Mouse (Mus musculus) left cerebral cortex, postnatal 25 days (tissue): Measurements from ENCODE around the gene Tent4b. TPM values are rescaled to one million over a fixed set of nuclear protein-coding genes. Genes with fewer than 3 reads are reported as not detected.
A peak's percentile ranks its signal among the peaks of the same experiment; 100 is the strongest.
"Not testable (repeated sequence)": the region's sequence is repeated elsewhere in the genome, so short reads cannot be mapped to it uniquely, and the experiment has no call there.

Experiments used
- DNase-seq, 2 experiments: peaks; one replicate each; pipeline ENCODE4 v3.0.0; 2022; ENCODE audit warnings: low spot score in 2 of 2, mixed read lengths in 1 of 2
- intact Hi-C: fragments of 180-260 bp; cut with DNase I; formaldehyde crosslinking; loops from one replicate; pipeline ENCODE4 v1.15.1; 2025
- total RNA-seq, 2 experiments: library from RNA; stranded (reverse); gene quantifications; 2 replicates each; pipeline ENCODE4 v1.2.3; 2021

Gene Tent4b
- total RNA-seq: 10 to 100 TPM; 37.6 to 37.9 TPM

- DNase-seq: peak; percentile 93
- intact Hi-C loops: no loop called here
These were observed at the start of gene Tent4b for GRCm38 (mm10) chr8:88198945-88199571. Gene Tent4b, plus strand, starts transcription at chr8:88199213.

- peak; percentile 26 to 79 for DNase-seq
- intact Hi-C loops: no loop called here
These were observed 48.1 kb upstream of the Tent4b start for GRCm38 (mm10) chr8:88150910-88151371.

- DNase-seq: peak in 1 of 2 experiments; percentile 64
- intact Hi-C loops: loop anchor here (10.0 kb wide), 1 partner anchor 84 kb away; no protein-coding TSS in a partner anchor
These were observed 38.6 kb upstream of the Tent4b start for GRCm38 (mm10) chr8:88160237-88160995.

DNA sequence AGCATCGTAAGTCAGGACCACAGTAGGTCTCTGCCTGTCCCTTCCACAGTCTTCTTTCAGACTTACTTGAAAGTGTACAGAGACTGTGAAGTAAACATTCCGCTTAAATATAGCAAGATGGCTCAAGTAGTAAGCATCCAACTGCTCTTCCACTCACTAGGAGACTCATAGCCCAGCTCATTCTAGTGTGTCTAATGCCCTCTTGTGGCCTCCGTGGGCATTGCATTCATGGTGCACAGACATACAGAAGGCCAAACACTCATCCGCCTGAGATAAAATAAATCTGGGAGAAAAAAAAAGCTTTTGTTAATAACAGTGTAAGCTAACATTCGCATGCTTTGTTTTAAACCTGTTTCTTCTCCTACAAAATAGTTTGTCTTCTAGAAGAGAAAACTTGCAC is 37.6 kb upstream of the Tent4b start:
- intact Hi-C loops: loop anchor here (10.0 kb wide), 1 partner anchor 83 kb away; no protein-coding TSS in a partner anchor

DNA sequence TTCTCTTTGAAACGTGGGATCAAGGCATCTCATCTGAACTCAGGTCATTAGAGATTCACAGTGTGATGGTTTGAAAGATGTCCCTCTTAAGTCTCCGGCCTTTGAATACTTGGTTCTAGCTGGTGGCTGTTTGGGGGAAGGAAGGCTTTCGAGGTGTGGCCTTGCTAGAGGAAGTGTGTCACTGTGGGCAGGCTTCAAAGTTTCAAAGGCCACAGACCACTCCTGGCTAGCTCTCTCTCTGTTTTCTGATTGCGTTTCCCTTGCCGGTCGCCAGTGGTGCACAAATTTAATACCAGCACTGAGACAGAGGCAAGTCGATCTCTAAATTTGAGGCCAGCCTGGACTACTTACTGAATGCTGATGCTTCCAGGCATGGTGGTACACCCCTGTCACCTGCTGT is 23.7 kb upstream of the Tent4b start:
- intact Hi-C loops: no loop called here
- DNase-seq: no peak

More for the DNA sequence above, 37.6 kb upstream of the Tent4b start:
- peak; percentile 49 to 69 for DNase-seq

- DNase-seq: peak in 1 of 2 experiments; percentile 58
- intact Hi-C loops: no loop called here
These were observed 21.7 kb upstream of the Tent4b start for GRCm38 (mm10) chr8:88177291-88177690.

DNA sequence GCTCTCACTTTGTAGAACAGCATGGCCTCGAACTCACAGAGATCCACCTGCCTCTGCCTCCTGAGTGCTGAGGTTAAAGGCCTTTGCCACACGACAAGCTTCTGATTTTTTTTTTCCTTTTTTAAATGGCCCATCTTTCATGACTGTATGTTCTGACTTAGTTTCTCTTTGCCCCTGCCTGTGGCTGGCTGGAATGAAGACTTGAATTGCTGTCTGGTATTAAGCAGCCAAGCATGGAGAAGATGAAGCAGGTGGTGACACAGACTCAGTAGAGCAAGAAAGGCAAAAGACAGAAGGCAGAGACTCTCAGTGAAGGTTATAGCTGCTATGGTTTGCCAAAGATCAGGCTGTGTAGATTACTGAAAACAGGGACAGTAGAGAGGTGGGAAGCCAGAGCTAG is 15.9 kb upstream of the Tent4b start:
- DNase-seq: no peak
- intact Hi-C loops: no loop called here

GRCm38 (mm10) chr8:88184914-88185313 is 14.1 kb upstream of the Tent4b start:
- DNase-seq: no peak
- intact Hi-C loops: no loop called here

- DNase-seq: no peak
- intact Hi-C loops: no loop called here
These were observed 13.3 kb upstream of the Tent4b start for GRCm38 (mm10) chr8:88185716-88186115.

GRCm38 (mm10) chr8:88197328-88197727 is 1.7 kb upstream of the Tent4b start:
- intact Hi-C loops: no loop called here
- DNase-seq: no peak

- intact Hi-C loops: no loop called here
- DNase-seq: no peak
These were observed 465 bp upstream of the Tent4b start for GRCm38 (mm10) chr8:88198551-88198944.

- DNase-seq: peak; percentile 28 to 36
- intact Hi-C loops: loop anchor here (5.0 kb wide), 1 partner anchor 42 kb away; no protein-coding TSS in a partner anchor
These were observed 938 bp downstream of the Tent4b start for GRCm38 (mm10) chr8:88199700-88200601.

- intact Hi-C loops: loop anchor here (5.0 kb wide), 1 partner anchor 41 kb away; no protein-coding TSS in a partner anchor
- DNase-seq: no peak
These were observed 1.9 kb downstream of the Tent4b start for GRCm38 (mm10) chr8:88200724-88201495.

GRCm38 (mm10) chr8:88201641-88202040 is 2.6 kb downstream of the Tent4b start:
- peak in 1 of 2 experiments; percentile 56 for DNase-seq
- intact Hi-C loops: loop anchor here (5.0 kb wide), 1 partner anchor 41 kb away; no protein-coding TSS in a partner anchor

GRCm38 (mm10) chr8:88206016-88206415 is 7.0 kb downstream of the Tent4b start:
- DNase-seq: no peak
- intact Hi-C loops: no loop called here

GRCm38 (mm10) chr8:88207121-88207821 is 8.3 kb downstream of the Tent4b start:
- intact Hi-C loops: no loop called here
- no peak for DNase-seq

DNA sequence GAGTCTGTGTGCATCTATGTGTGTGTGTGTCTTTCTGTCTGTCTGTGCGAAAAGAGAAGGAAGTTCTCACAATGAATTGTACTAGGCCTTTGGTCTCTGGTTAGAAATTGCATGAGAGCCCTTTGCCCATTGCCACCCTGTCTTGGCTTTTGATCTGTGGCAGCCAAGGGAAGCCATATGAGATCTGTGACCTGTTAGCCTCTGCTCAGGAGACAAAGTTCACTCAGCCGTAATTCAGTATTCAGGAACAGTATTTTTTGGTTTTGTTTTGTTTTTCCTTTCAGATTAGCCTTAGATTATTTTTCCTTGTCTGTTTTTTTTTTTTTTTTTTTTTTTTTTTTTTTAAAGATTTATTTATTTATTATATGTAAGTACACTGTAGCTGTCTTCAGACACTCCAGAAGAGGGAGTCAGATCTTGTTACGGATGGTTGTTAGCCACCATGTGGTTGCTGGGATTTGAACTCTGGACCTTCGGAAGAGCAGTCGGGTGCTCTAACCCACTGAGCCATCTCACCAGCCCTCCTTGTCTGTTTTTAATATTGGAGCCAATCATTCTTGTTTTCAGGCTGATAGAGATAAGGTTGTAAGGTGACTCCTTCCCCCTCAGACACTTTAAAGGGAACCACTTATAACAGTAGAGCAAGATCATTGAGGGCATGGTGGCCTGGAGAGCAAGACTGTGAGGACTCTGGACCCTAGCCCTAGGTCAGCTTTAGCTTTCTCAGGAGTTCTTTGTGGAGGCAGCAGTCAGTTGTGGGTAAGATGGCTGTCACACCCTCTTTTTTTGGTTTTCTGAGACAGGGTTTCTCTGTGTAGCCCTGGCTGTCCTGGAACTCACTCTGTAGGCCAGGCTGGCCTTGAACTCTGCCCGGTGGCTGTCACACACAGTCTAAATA is 11.2 kb downstream of the Tent4b start:
- intact Hi-C loops, DNase-seq: not testable (repeated sequence)
